Mouse (Mus musculus) small intestine, adult 2 months (tissue): Measurements from ENCODE around the gene Itpkb. TPM values are rescaled to one million over a fixed set of nuclear protein-coding genes. Genes with fewer than 3 reads are reported as not detected.

ENCODE experiments used
- H3K27ac ChIP-seq: fragments of 200-500 bp; 2 replicates; pipeline ENCODE4 v1.5.1; 2012; ENCODE audit warnings: low read depth, low read length, control low read depth, inconsistent platforms; ENCODE audit not compliant: insufficient read depth
- H3K27me3 ChIP-seq: fragments of 200-500 bp; 2 replicates; pipeline ENCODE4 v1.6.1; 2012; ENCODE audit warnings: mild to moderate bottlenecking, moderate library complexity, low read length, inconsistent platforms; ENCODE audit not compliant: control insufficient read depth, insufficient read depth
- H3K36me3 ChIP-seq: fragments of 200-500 bp; 2 replicates; pipeline ENCODE4 v1.6.1; 2012; ENCODE audit warnings: mild to moderate bottlenecking, low read length, control low read depth, inconsistent platforms; ENCODE audit not compliant: control insufficient read depth, insufficient read depth
- H3K4me1 ChIP-seq: fragments of 200-500 bp; 2 replicates; pipeline ENCODE4 v1.6.1; 2012; ENCODE audit warnings: low read length, inconsistent platforms, mixed read lengths; ENCODE audit not compliant: control insufficient read depth, insufficient read depth, insufficient read length
- H3K4me3 ChIP-seq: fragments of 200-500 bp; 2 replicates; pipeline ENCODE4 v1.5.1; 2012; ENCODE audit warnings: low read depth, mild to moderate bottlenecking, control low read depth, inconsistent platforms, low read length, moderate library complexity
- CTCF ChIP-seq: fragments of 200-500 bp; IDR thresholded peaks from 2 replicates; pipeline ENCODE4 v1.5.1; 2012; ENCODE audit warnings: low read depth, mild to moderate bottlenecking, control low read depth, inconsistent platforms, low read length, moderate library complexity, mixed read lengths; ENCODE audit not compliant: insufficient replicate concordance, insufficient read length; ENCODE audit errors: extremely low read depth
- POLR2A ChIP-seq: fragments of 200-500 bp; IDR thresholded peaks from 2 replicates; pipeline ENCODE4 v1.6.1; 2012; ENCODE audit warnings: low read depth, mild to moderate bottlenecking, control low read depth, inconsistent platforms, low read length, moderate library complexity
- WGBS: fragments of 180-500 bp; shearing (Covaris S2); methylation state at CpG from one replicate; pipeline ENCODE4 v1.1.7; 2018; 5-methylcytosine and 5-hydroxymethylcytosine counted together
- polyA plus RNA-seq: library from polyadenylated mRNA; depleted of rRNA; stranded (reverse); fragments of >200 nt; gene quantifications from 2 replicates; pipeline ENCODE4 v1.2.3, GENCODE M21; 2012

The Itpkb gene
- polyA plus RNA-seq, 1 experiment: 6.0 TPM

- TF ChIP-seq POLR2A (no peak), CTCF (no peak)
- 84% methylated on average over 4 of the region's 4 CpGs for WGBS
- H3K36me3 ChIP-seq: no peaks in the 10 kb centered on the region
- no peaks in the 10 kb centered on the region for H3K27me3 ChIP-seq
- H3K27ac ChIP-seq: no peak overlapping the region
- no peak overlapping the region for H3K4me3 ChIP-seq
- H3K4me1 ChIP-seq: peaks cover 4% of the 10 kb centered on the region; the same call in 1 of the 2 replicates
Measured at GRCm38 (mm10) chr1:180324271-180324670, 6.0 kb upstream of the Itpkb start.

- Histone ChIP-seq H3K4me3 (no peak overlapping the region), H3K27me3 (0 out of 2 replicates have a peak, but pooled peaks cover 2% of the 10 kb centered on the region), H3K36me3 (no peaks in the 10 kb centered on the region; the same call in 1 of the 2 replicates), H3K4me1 (peaks cover 21% of the 10 kb centered on the region), H3K27ac (peak overlapping the region; percentile 33)
- WGBS: 48% methylated on average over 12 of the region's 12 CpGs
- no peak for TF ChIP-seq CTCF
- no peak for TF ChIP-seq POLR2A
Measured at GRCm38 (mm10) chr1:180328794-180329665, 1.3 kb upstream of the Itpkb start.

GRCm38 (mm10) chr1:180329706-180330105 is 579 bp upstream of the Itpkb start:
- Histone ChIP-seq H3K4me1 (peaks cover 21% of the 10 kb centered on the region), H3K27me3 (0 out of 2 replicates have a peak, but pooled peaks cover 2% of the 10 kb centered on the region), H3K36me3 (no peaks in the 10 kb centered on the region; the same call in 1 of the 2 replicates), H3K27ac (peak overlapping the region; percentile 33), H3K4me3 (no peak overlapping the region)
- 56% methylated on average over 6 of the region's 6 CpGs for WGBS
- TF ChIP-seq POLR2A: no peak

GRCm38 (mm10) chr1:180330707-180331545 is 641 bp downstream of the Itpkb start:
- Histone ChIP-seq H3K4me3 (peak overlapping the region; percentile 72), H3K4me1 (peaks cover 21% of the 10 kb centered on the region), H3K36me3 (no peaks in the 10 kb centered on the region; the same call in 1 of the 2 replicates), H3K27ac (peak overlapping the region; percentile 73), H3K27me3 (0 out of 2 replicates have a peak, but pooled peaks cover 2% of the 10 kb centered on the region)
- under 1% methylated on average over 58 of the region's 58 CpGs for WGBS
- TF ChIP-seq CTCF (no peak), POLR2A (0 out of 2 replicates have a peak, but pooled peaks have one; percentile 4)

- no peaks in the 10 kb centered on the region; the same call in 1 of the 2 replicates for H3K36me3 ChIP-seq
- 1% methylated on average over 21 of the region's 21 CpGs for WGBS
- peak overlapping the region; percentile 72 for H3K4me3 ChIP-seq
- no peak for TF ChIP-seq CTCF
- TF ChIP-seq POLR2A: no peak
- H3K27ac ChIP-seq: 0 out of 2 replicates have a peak overlapping the region, but pooled peaks have one; percentile 23
- peaks cover 21% of the 10 kb centered on the region for H3K4me1 ChIP-seq
- H3K27me3 ChIP-seq: 0 out of 2 replicates have a peak, but pooled peaks cover 2% of the 10 kb centered on the region
Measured at GRCm38 (mm10) chr1:180331546-180332075, 1.3 kb downstream of the Itpkb start.

GRCm38 (mm10) chr1:180332076-180332927 is 2.0 kb downstream of the Itpkb start:
- peak overlapping the region; percentile 72 for H3K4me3 ChIP-seq
- no peak overlapping the region for H3K27ac ChIP-seq
- 21% methylated on average over 72 of the region's 72 CpGs for WGBS
- 0 out of 2 replicates have a peak, but pooled peaks cover 2% of the 10 kb centered on the region for H3K27me3 ChIP-seq
- H3K36me3 ChIP-seq: no peaks in the 10 kb centered on the region; the same call in 1 of the 2 replicates
- TF ChIP-seq POLR2A (no peak), CTCF (no peak)
- peaks cover 21% of the 10 kb centered on the region for H3K4me1 ChIP-seq
